Mouse (Mus musculus): Measurements from ENCODE around the gene Adam19. TPM values are rescaled to one million over a fixed set of nuclear protein-coding genes. Genes with fewer than 3 reads are reported as not detected.
A peak's percentile ranks its signal among the peaks of the same experiment; 100 is the strongest.

Adam19 gene
- total RNA-seq, 1 experiment, result 43.8 TPM

DNA sequence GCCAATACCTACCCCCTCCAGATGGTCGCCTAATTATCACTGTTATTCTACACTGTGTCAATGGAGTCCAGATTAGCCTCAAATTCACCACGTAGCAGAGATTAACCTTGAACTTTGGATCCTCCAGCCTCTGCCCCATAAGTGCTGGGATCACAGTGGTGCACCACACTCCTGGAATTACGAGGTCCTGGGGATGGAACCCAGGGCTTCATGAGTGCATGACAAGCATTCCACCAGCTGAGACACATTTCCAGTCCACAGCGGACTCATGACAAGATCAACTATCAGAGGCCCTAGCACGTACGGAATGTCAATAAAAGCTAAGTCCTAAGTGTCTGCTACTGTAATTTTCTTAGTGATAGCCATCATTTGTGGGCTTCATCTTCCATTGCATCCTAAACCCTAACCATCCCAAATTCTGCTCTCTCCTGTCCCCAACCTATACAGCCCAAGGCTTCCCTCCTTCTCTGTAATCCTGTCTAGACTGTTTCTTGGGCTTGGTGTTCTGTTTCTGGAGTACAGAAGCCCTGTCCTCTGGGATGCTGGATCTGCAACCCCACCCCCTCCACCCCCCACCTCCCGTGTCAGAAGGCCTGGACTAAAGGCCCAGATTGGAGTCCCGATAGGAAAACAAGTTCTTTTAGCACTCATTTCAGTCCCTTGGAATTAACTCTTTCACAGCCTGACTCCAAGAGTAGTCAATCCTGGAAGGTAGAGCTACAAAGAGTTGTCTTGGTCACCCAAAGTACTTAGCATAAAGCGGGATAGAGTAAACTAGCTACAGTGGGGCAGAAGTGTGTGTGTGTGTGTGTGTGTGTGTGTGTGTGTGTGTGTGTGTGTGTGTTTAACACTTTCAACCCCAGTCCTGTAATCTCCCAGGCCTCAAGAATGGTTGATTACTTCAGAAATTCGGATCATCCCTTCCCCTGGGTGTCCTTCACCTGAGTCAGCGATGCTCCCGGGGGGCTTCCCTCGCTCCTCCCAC, 589 bp upstream of the Adam19 start:
- Histone ChIP-seq H3K9me3 (ENCODE audit: control insufficient read depth, insufficient read depth, low read depth, low read length) (no peaks in the 10 kb centered on the region), H3K4me3 (ENCODE audit: insufficient read depth in 1 of 2, low read depth in 1 of 2, low read length in 2 of 2, poor library complexity in 1 of 2, severe bottlenecking in 1 of 2) (peak overlapping the region; percentile 76 to 90; a peak in 2 of 4 replicates), H3K4me1 (ENCODE audit: control insufficient read depth in 2 of 2, insufficient read depth in 2 of 2, low read length in 2 of 2, poor library complexity in 1 of 2) (peaks cover 5 to 11% of the 10 kb centered on the region in 2 experiments), H3K9ac (ENCODE audit: insufficient read depth, low read depth, low read length, poor library complexity, severe bottlenecking) (no peak overlapping the region), H3K36me3 (ENCODE audit: control insufficient read depth, insufficient read depth, low read length, poor library complexity, severe bottlenecking) (no peaks in the 10 kb centered on the region), H3K27ac (ENCODE audit: insufficient read depth, low read depth, low read length, poor library complexity, severe bottlenecking) (no peak overlapping the region)
- no peak for TF ChIP-seq HCFC1 (IDR thresholded peaks at IDR 0.05; ENCODE audit: borderline replicate concordance, insufficient read depth, low read length)
- no peak for TF ChIP-seq ZC3H11A (IDR thresholded peaks at IDR 0.05; ENCODE audit: borderline replicate concordance, low read depth, low read length)
- no peak for TF ChIP-seq CHD2 (IDR thresholded peaks at IDR 0.05; ENCODE audit: low read depth, low read length)
- TF ChIP-seq ZNF384 (IDR thresholded peaks at IDR 0.05; ENCODE audit: low read depth, low read length), result no peak
- no peak for TF ChIP-seq MAFK (IDR thresholded peaks at IDR 0.05; ENCODE audit: insufficient read depth, low read depth, low read length)
- no peak for DNase-seq (ENCODE audit: low read depth, low spot score)
- in situ Hi-C loops (cut with MboI; ENCODE audit: low sequenced_read_pairs in 2 of 2, unreplicated experiment in 2 of 2), result no loop called here

DNA sequence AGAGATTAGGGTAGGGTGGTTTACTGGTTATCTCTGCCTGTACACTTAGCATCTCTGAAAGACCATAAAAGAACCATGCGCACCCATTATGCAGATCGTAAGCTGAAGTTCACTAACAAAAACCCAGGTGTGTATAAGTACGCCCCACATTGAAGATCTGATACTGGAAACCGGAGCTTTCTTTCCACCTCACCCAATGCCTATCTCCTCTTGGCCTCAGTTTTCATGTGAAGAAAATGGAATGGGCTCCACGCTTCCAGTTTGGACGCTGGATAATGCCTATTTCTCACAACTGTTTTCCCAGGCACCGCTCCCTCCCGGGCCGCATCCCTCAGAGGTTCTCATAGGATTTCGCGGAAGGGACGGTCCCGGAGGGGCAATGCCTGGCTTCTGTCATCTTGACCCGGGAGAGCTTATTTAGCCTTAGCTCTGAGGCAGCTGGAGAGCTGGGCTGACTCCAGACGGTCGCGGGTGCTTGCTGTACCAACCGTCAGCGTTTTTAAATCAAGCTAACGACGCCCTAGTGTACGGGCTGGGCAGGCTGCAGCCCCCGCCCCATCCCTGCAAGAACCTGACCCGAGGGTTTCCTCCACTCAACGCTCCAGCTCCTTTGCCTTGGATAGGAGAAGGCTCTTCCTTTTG, 1.1 kb downstream of the Adam19 start:
- in situ Hi-C loops (cut with MboI; ENCODE audit: low sequenced_read_pairs in 2 of 2, unreplicated experiment in 2 of 2), result no loop called here
- Histone ChIP-seq H3K36me3 (ENCODE audit: control insufficient read depth, insufficient read depth, low read length, poor library complexity, severe bottlenecking) (peaks cover 2% of the 10 kb centered on the region), H3K4me1 (ENCODE audit: control insufficient read depth in 2 of 2, insufficient read depth in 2 of 2, low read length in 2 of 2, poor library complexity in 1 of 2) (peaks cover 6 to 17% of the 10 kb centered on the region in 2 experiments), H3K27ac (ENCODE audit: insufficient read depth, low read depth, low read length, poor library complexity, severe bottlenecking) (peak overlapping the region; percentile 1; the same call in 1 of the 2 replicates), H3K9ac (ENCODE audit: insufficient read depth, low read depth, low read length, poor library complexity, severe bottlenecking) (peak overlapping the region; percentile 51), H3K4me3 (ENCODE audit: insufficient read depth in 1 of 2, low read depth in 1 of 2, low read length in 2 of 2, poor library complexity in 1 of 2, severe bottlenecking in 1 of 2) (peak overlapping the region; percentile 76 to 90), H3K9me3 (ENCODE audit: control insufficient read depth, insufficient read depth, low read depth, low read length) (no peaks in the 10 kb centered on the region)
- DNase-seq (ENCODE audit: low read depth, low spot score), result no peak
- TF ChIP-seq CHD2 (IDR thresholded peaks at IDR 0.05; ENCODE audit: low read depth, low read length) (no peak), MAFK (IDR thresholded peaks at IDR 0.05; ENCODE audit: insufficient read depth, low read depth, low read length) (no peak), HCFC1 (IDR thresholded peaks at IDR 0.05; ENCODE audit: borderline replicate concordance, insufficient read depth, low read length) (no peak), ZC3H11A (IDR thresholded peaks at IDR 0.05; ENCODE audit: borderline replicate concordance, low read depth, low read length) (no peak), ZNF384 (IDR thresholded peaks at IDR 0.05; ENCODE audit: low read depth, low read length) (no peak)

DNA sequence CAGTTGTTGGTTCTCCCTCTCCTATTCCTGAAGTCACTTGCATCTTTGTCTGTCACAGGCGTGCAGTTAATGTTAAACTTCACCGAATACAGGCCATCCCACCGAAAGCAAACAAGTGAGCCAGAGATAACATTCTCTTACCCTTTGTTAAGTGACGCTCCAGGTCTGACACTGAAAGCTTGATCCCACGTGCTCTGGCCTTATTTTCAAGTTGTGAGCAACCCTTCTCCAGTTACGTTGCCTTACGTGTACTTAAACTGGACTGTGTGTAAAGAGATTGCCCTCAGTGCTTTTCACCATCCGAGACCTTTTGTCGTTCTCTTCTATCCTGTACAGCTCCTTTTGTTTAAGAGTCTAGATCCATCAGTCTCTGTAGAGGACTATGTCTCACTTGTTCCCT, 2.2 kb downstream of the Adam19 start:
- in situ Hi-C loops (cut with MboI; ENCODE audit: low sequenced_read_pairs in 2 of 2, unreplicated experiment in 2 of 2), result no loop called here
- no peak for DNase-seq (ENCODE audit: low read depth, low spot score)
- TF ChIP-seq ZNF384 (IDR thresholded peaks at IDR 0.05; ENCODE audit: low read depth, low read length) (no peak), CHD2 (IDR thresholded peaks at IDR 0.05; ENCODE audit: low read depth, low read length) (no peak)

DNA sequence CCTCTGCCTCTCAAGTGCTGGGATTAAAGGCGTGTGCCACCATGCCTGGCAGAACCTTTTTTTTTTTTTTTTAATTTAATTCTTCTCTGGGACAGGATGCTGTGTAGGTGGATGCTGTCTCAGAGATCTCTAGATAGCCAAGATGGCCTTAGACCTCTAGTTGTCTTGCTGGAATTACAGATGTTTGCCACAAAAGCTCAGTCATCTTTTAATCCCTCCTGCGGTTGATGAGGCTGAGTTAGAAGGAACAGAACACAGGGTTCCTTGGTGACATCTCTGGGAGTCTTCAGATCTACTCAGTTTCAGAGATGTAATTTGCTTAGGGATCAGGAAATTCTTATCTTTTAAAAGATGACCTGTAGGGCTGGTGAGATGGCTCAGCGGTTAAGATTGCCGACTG, 3.1 kb downstream of the Adam19 start:
- H3K36me3 ChIP-seq (ENCODE audit: control insufficient read depth, insufficient read depth, low read length, poor library complexity, severe bottlenecking), result peaks cover 2% of the 10 kb centered on the region
- DNase-seq (ENCODE audit: low read depth, low spot score), result no peak
- H3K27ac ChIP-seq (ENCODE audit: insufficient read depth, low read depth, low read length, poor library complexity, severe bottlenecking), result no peak overlapping the region
- no peak overlapping the region for H3K9ac ChIP-seq (ENCODE audit: insufficient read depth, low read depth, low read length, poor library complexity, severe bottlenecking)
- H3K4me3 ChIP-seq (ENCODE audit: insufficient read depth in 1 of 2, low read depth in 1 of 2, low read length in 2 of 2, poor library complexity in 1 of 2, severe bottlenecking in 1 of 2), result no peak overlapping the region
- in situ Hi-C loops (cut with MboI; ENCODE audit: low sequenced_read_pairs in 2 of 2, unreplicated experiment in 2 of 2), result no loop called here
- no peak for TF ChIP-seq MAFK (IDR thresholded peaks at IDR 0.05; ENCODE audit: insufficient read depth, low read depth, low read length)
- no peak for TF ChIP-seq HCFC1 (IDR thresholded peaks at IDR 0.05; ENCODE audit: borderline replicate concordance, insufficient read depth, low read length)
- no peak for TF ChIP-seq ZNF384 (IDR thresholded peaks at IDR 0.05; ENCODE audit: low read depth, low read length)
- TF ChIP-seq ZC3H11A (IDR thresholded peaks at IDR 0.05; ENCODE audit: borderline replicate concordance, low read depth, low read length), result no peak
- TF ChIP-seq CHD2 (IDR thresholded peaks at IDR 0.05; ENCODE audit: low read depth, low read length), result no peak
- H3K4me1 ChIP-seq (ENCODE audit: control insufficient read depth in 2 of 2, insufficient read depth in 2 of 2, low read length in 2 of 2, poor library complexity in 1 of 2), result peaks cover 8 to 21% of the 10 kb centered on the region in 2 experiments
- H3K9me3 ChIP-seq (ENCODE audit: control insufficient read depth, insufficient read depth, low read depth, low read length), result no peaks in the 10 kb centered on the region

More for the DNA sequence above, 2.2 kb downstream of the Adam19 start:
- Histone ChIP-seq H3K9me3 (ENCODE audit: control insufficient read depth, insufficient read depth, low read depth, low read length) (no peaks in the 10 kb centered on the region), H3K4me1 (ENCODE audit: control insufficient read depth in 2 of 2, insufficient read depth in 2 of 2, low read length in 2 of 2, poor library complexity in 1 of 2) (peaks cover 6 to 18% of the 10 kb centered on the region in 2 experiments), H3K4me3 (ENCODE audit: insufficient read depth in 1 of 2, low read depth in 1 of 2, low read length in 2 of 2, poor library complexity in 1 of 2, severe bottlenecking in 1 of 2) (peak overlapping the region in 1 of 2 experiments; percentile 76; a peak in 1 of 4 replicates), H3K9ac (ENCODE audit: insufficient read depth, low read depth, low read length, poor library complexity, severe bottlenecking) (no peak overlapping the region), H3K36me3 (ENCODE audit: control insufficient read depth, insufficient read depth, low read length, poor library complexity, severe bottlenecking) (peaks cover 2% of the 10 kb centered on the region), H3K27ac (ENCODE audit: insufficient read depth, low read depth, low read length, poor library complexity, severe bottlenecking) (no peak overlapping the region)

Measured in ES-E14 (cell line).